Mouse (Mus musculus) left cerebral cortex, postnatal 36 days (tissue): ENCODE data around the gene Gm4340. TPM values are rescaled to one million over a fixed set of nuclear protein-coding genes. Genes with fewer than 3 reads are reported as not detected.
"Not testable (repeated sequence)": the region's sequence is repeated elsewhere in the genome, so short reads cannot be mapped to it uniquely, and the experiment has no call there.

Experiments used
- DNase-seq, 2 experiments: peaks; one replicate each; pipeline ENCODE4 v3.0.0; 2021 to 2022; ENCODE audit warnings: low spot score in 2 of 2, mixed read lengths in 1 of 2
- intact Hi-C: fragments of 180-260 bp; cut with DNase I; formaldehyde crosslinking; loops from one replicate; pipeline ENCODE4 v1.15.1; 2025
- total RNA-seq, 2 experiments: library from RNA; stranded (reverse); gene quantifications; 2 replicates each; pipeline ENCODE4 v1.2.3; 2021

The Gm4340 gene
- total RNA-seq, result not detected

- DNase-seq, intact Hi-C loops: not testable (repeated sequence)
These were observed at the start of gene Gm4340 for GRCm38 (mm10) chr10:104193742-104194141. TSS of gene Gm4340 (plus strand) at chr10:104194042.

- intact Hi-C loops, DNase-seq: not testable (repeated sequence)
These were observed 42.6 kb upstream of the Gm4340 start, which contains the start of gene Gm6763 for GRCm38 (mm10) chr10:104151197-104151596. TSS of gene Gm6763 (plus strand) at chr10:104151497.

GRCm38 (mm10) chr10:104159706-104160105 lies 34.1 kb upstream of the Gm4340 start, which contains the start of gene Gm8764:
TSS of gene Gm8764 (plus strand) at chr10:104160006.
- intact Hi-C loops, result not testable (repeated sequence)

GRCm38 (mm10) chr10:104168215-104168614 lies 25.6 kb upstream of the Gm4340 start, which contains the start of gene Gm21304:
TSS of gene Gm21304 (plus strand) at chr10:104168515.
- intact Hi-C loops, DNase-seq: not testable (repeated sequence)

More at GRCm38 (mm10) chr10:104159706-104160105, 34.1 kb upstream of the Gm4340 start, which contains the start of gene Gm8764:
- DNase-seq, result not testable (repeated sequence)

GRCm38 (mm10) chr10:104176724-104177123 lies 17.1 kb upstream of the Gm4340 start, which contains the start of gene Gm21312:
TSS of gene Gm21312 (plus strand) at chr10:104177024.
- intact Hi-C loops, result not testable (repeated sequence)

GRCm38 (mm10) chr10:104185233-104185632 lies 8.6 kb upstream of the Gm4340 start, which contains the start of gene Gm20765:
TSS of gene Gm20765 (plus strand) at chr10:104185533.
- intact Hi-C loops, DNase-seq: not testable (repeated sequence)

More at GRCm38 (mm10) chr10:104176724-104177123, 17.1 kb upstream of the Gm4340 start, which contains the start of gene Gm21312:
- not testable (repeated sequence) for DNase-seq

- DNase-seq, result no peak
- intact Hi-C loops, result no loop called here
These were observed 15.8 kb downstream of the Gm4340 start for GRCm38 (mm10) chr10:104209655-104210054.

- intact Hi-C loops, result no loop called here
- DNase-seq, result no peak
These were observed 16.6 kb downstream of the Gm4340 start for GRCm38 (mm10) chr10:104210268-104210990.

GRCm38 (mm10) chr10:104214527-104214926 lies 20.7 kb downstream of the Gm4340 start:
- intact Hi-C loops, result no loop called here
- DNase-seq, result no peak

GRCm38 (mm10) chr10:104220303-104221021 lies 26.6 kb downstream of the Gm4340 start:
- no peak for DNase-seq
- intact Hi-C loops, result no loop called here

Other genes with a start within 250 kb of the Gm4340 start
- gene Gm21293, start 51.1 kb upstream of the Gm4340 start, total RNA-seq, result not detected
- not detected for gene Gm6763, start 42.5 kb upstream of the Gm4340 start, total RNA-seq
- gene Gm8764, start 34.0 kb upstream of the Gm4340 start, total RNA-seq, result not detected
- not detected for gene Gm21304, start 25.5 kb upstream of the Gm4340 start, total RNA-seq
- not detected for gene Gm21312, start 17.0 kb upstream of the Gm4340 start, total RNA-seq
- not detected for gene Gm20765, start 8.5 kb upstream of the Gm4340 start, total RNA-seq